Mouse (Mus musculus) spleen, postnatal 4 days (tissue): ENCODE results near the gene Gprc5c.

ENCODE experiments used
- DNase-seq, 2 experiments: peaks; one replicate each; pipeline ENCODE4 v3.0.0; 2022; ENCODE audit warnings: low spot score in 2 of 2

The Gprc5c gene

GRCm38 (mm10) chr11:114867361-114868235 is 16.6 kb downstream of the Gprc5c start:
- no peak for DNase-seq

- peak in 1 of 2 experiments; percentile 60 for DNase-seq
These were observed 17.3 kb downstream of the Gprc5c start for GRCm38 (mm10) chr11:114868280-114868679.

GRCm38 (mm10) chr11:114869787-114870186 is 18.8 kb downstream of the Gprc5c start:
- DNase-seq = peak in 1 of 2 experiments; percentile 53

- no peak for DNase-seq
These were observed 20.6 kb downstream of the Gprc5c start for GRCm38 (mm10) chr11:114871540-114871939.

- peak in 1 of 2 experiments; percentile 64 for DNase-seq
These were observed 22.3 kb downstream of the Gprc5c start for GRCm38 (mm10) chr11:114873022-114873817.

- peak in 1 of 2 experiments; percentile 57 for DNase-seq
These were observed 23.5 kb downstream of the Gprc5c start for GRCm38 (mm10) chr11:114874226-114875145.

- DNase-seq = peak in 1 of 2 experiments; percentile 60
These were observed 24.4 kb downstream of the Gprc5c start for GRCm38 (mm10) chr11:114875301-114875801.

GRCm38 (mm10) chr11:114876176-114876575 is 25.2 kb downstream of the Gprc5c start:
- DNase-seq = peak in 1 of 2 experiments; percentile 61

- DNase-seq = no peak
These were observed 25.7 kb downstream of the Gprc5c start for GRCm38 (mm10) chr11:114876621-114877020.

- peak; percentile 49 to 65 for DNase-seq
These were observed 26.2 kb downstream of the Gprc5c start for GRCm38 (mm10) chr11:114877145-114877544.

GRCm38 (mm10) chr11:114879666-114880065 is 28.7 kb downstream of the Gprc5c start:
- DNase-seq = no peak

GRCm38 (mm10) chr11:114880185-114880584 is 29.2 kb downstream of the Gprc5c start:
- DNase-seq = peak in 1 of 2 experiments; percentile 62

- peak; percentile 61 to 79 for DNase-seq
These were observed 29.6 kb downstream of the Gprc5c start for GRCm38 (mm10) chr11:114880589-114880988.

GRCm38 (mm10) chr11:114883251-114883789 is 32.4 kb downstream of the Gprc5c start:
- no peak for DNase-seq

- no peak for DNase-seq
These were observed 33.6 kb downstream of the Gprc5c start for GRCm38 (mm10) chr11:114884380-114885100.

GRCm38 (mm10) chr11:114889991-114890518 is 39.1 kb downstream of the Gprc5c start, which contains the start of gene Cd300a:
Gene Cd300a (plus strand): TSS chr11:114890041.
- DNase-seq = no peak

- DNase-seq = no peak
These were observed 39.6 kb downstream of the Gprc5c start for GRCm38 (mm10) chr11:114890542-114890941.

GRCm38 (mm10) chr11:114896085-114896484 is 45.1 kb downstream of the Gprc5c start:
- DNase-seq = no peak

- DNase-seq = no peak
These were observed 47.1 kb downstream of the Gprc5c start for GRCm38 (mm10) chr11:114898026-114898425.

- DNase-seq = no peak
These were observed 52.3 kb downstream of the Gprc5c start for GRCm38 (mm10) chr11:114903224-114903623.
